Comparison of ENCODE assay signal across 8 mouse cellular contexts in genomic region chr11:74649647-74650551, GRCm38 (mm10). TPM values are rescaled to one million over a fixed set of nuclear protein-coding genes. Genes with fewer than 3 reads are reported as not detected.
DNase-seq lines count a peak whose midpoint lies in the region; ATAC-seq lines count a peak whose summit lies in the region.

No protein-coding gene starts in this region.

- no peaks in the 10 kb centered on the region for H3K9me3 ChIP-seq in forebrain, embryonic 14.5 days (replicated peaks; ENCODE audit: control insufficient read depth, low read length)
- H3K9me3 ChIP-seq in neural tube, embryonic 15.5 days (replicated peaks): no peaks in the 10 kb centered on the region

- H3K4me2 ChIP-seq in forebrain, embryonic 14.5 days (ENCODE audit: low read length): peak overlapping the region; percentile 92
- peak overlapping the region; percentile 90 for H3K4me2 ChIP-seq in neural tube, embryonic 15.5 days

- peak overlapping the region; percentile 57; the same call in 1 of the 2 replicates for H3K27ac ChIP-seq in forebrain, embryonic 14.5 days (ENCODE audit: low read depth, low read length)
- H3K27ac ChIP-seq in neural tube, embryonic 15.5 days (replicated peaks): peak overlapping the region; percentile 82

- WGBS in forebrain, embryonic 14.5 days: 2% methylated on average over 51 of the region's 53 CpGs
- WGBS in neural tube, embryonic 15.5 days: 2% methylated on average over 47 of the region's 53 CpGs

- ATAC-seq in forebrain, embryonic 14.5 days: peak; percentile 67
- peak; percentile 58 for ATAC-seq in neural tube, embryonic 15.5 days (ENCODE audit: low FRiP score)

- H3K9ac ChIP-seq in forebrain, embryonic 14.5 days (ENCODE audit: low read length): peak overlapping the region; percentile 82
- H3K9ac ChIP-seq in neural tube, embryonic 15.5 days (replicated peaks): peak overlapping the region; percentile 83

- peak; percentile 80 to 88 for DNase-seq in adrenal gland, adult (ENCODE audit: inconsistent age in 2 of 2, low spot score in 1 of 2)
- DNase-seq in adrenal gland, postnatal 4 days (ENCODE audit: low spot score in 2 of 2): no peak
- peak; percentile 40 for DNase-seq in 3134 (ENCODE audit: extremely low read depth, insufficient read length, low spot score)
- peak; percentile 68 to 80 for DNase-seq in adrenal gland, postnatal 36 days
- peak; percentile 7 for DNase-seq in forebrain, embryonic 14.5 days (ENCODE audit: low spot score)
- DNase-seq in kidney, adult 18-20 months: peak; percentile 75
- peak; percentile 65 to 68 for DNase-seq in lung, adult 18-20 months

- H3K4me3 ChIP-seq in forebrain, embryonic 14.5 days (ENCODE audit: low read depth, low read length): peak overlapping the region; percentile 97
- H3K4me3 ChIP-seq in neural tube, embryonic 15.5 days (replicated peaks): peak overlapping the region; percentile 92

- H3K4me1 ChIP-seq in forebrain, embryonic 14.5 days (ENCODE audit: control insufficient read depth, insufficient read depth, low read length): peaks cover 9% of the 10 kb centered on the region; the same call in 1 of the 2 replicates
- peaks cover 56% of the 10 kb centered on the region for H3K4me1 ChIP-seq in neural tube, embryonic 15.5 days

- H3K27me3 ChIP-seq in forebrain, embryonic 14.5 days (replicated peaks; ENCODE audit: control insufficient read depth, insufficient read depth, low read length): no peaks in the 10 kb centered on the region
- H3K27me3 ChIP-seq in neural tube, embryonic 15.5 days (replicated peaks): no peaks in the 10 kb centered on the region

- no peaks in the 10 kb centered on the region for H3K36me3 ChIP-seq in forebrain, embryonic 14.5 days (ENCODE audit: control insufficient read depth, insufficient read depth, low read length)
- H3K36me3 ChIP-seq in neural tube, embryonic 15.5 days: no peaks in the 10 kb centered on the region

RNA-seq across cellular contexts. Expression of gene Cluh, which starts 0.6 kb away (rescaled TPM):
- 100 to 1,000 TPM; 217 to 220 TPM for total RNA-seq in adrenal gland, postnatal 4 days (2021)
- total RNA-seq in adrenal gland, postnatal 36 days (2021): 100 to 1,000 TPM; 203 TPM
- polyA plus RNA-seq in forebrain, embryonic 14.5 days (2014; fragmentation: Nextera tagmentation; extraction: Ambion mirVana): 6.3 and 7.7 TPM in 2 replicates
- 18.9 and 22.4 TPM in 2 replicates for polyA plus RNA-seq in neural tube, embryonic 15.5 days (2015; fragmentation: Nextera tagmentation; extraction: Ambion mirVana)

RNA-seq across cellular contexts. Expression of gene Ccdc92b, which starts 30.5 kb away (rescaled TPM):
- total RNA-seq in adrenal gland, postnatal 4 days (2021): 1 to 10 TPM; 6.5 to 6.6 TPM
- 1 to 10 TPM; 2.0 to 2.2 TPM for total RNA-seq in adrenal gland, postnatal 36 days (2021)
- polyA plus RNA-seq in forebrain, embryonic 14.5 days (2014; fragmentation: Nextera tagmentation; extraction: Ambion mirVana): 2.3 and 3.2 TPM in 2 replicates
- 2.4 and 3.6 TPM in 2 replicates for polyA plus RNA-seq in neural tube, embryonic 15.5 days (2015; fragmentation: Nextera tagmentation; extraction: Ambion mirVana)

RNA-seq across cellular contexts. Expression of gene Rap1gap2, which starts 39.2 kb away (rescaled TPM):
- 10 to 100 TPM; 18.7 to 28.8 TPM for total RNA-seq in adrenal gland, postnatal 4 days (2021)
- 10 to 100 TPM in 1 of 2 experiments, 1 to 10 TPM in 1; 8.3 to 10.5 TPM for total RNA-seq in adrenal gland, postnatal 36 days (2021)
- 5.1 and 6.0 TPM in 2 replicates for polyA plus RNA-seq in forebrain, embryonic 14.5 days (2014; fragmentation: Nextera tagmentation; extraction: Ambion mirVana)
- polyA plus RNA-seq in neural tube, embryonic 15.5 days (2015; fragmentation: Nextera tagmentation; extraction: Ambion mirVana): 13.1 and 13.7 TPM in 2 replicates

Comparison
In these comparisons a context has a peak if more than half of its experiments do, and no peak if none do; other contexts are left out.
1. DNase-seq: peak in adrenal gland, adult (2 of 2), 3134 (single experiment), adrenal gland, postnatal 36 days (2 of 2), forebrain, embryonic 14.5 days (single experiment), kidney, adult 18-20 months (single experiment) and lung, adult 18-20 months (2 of 2); none in adrenal gland, postnatal 4 days (0 of 2).